Mouse (Mus musculus): ENCODE data around the gene Erbb4. TPM values are rescaled to one million over a fixed set of nuclear protein-coding genes. Genes with fewer than 3 reads are reported as not detected.

The Erbb4 gene
- polyA plus RNA-seq, 1 experiment: 0.26 TPM

DNA sequence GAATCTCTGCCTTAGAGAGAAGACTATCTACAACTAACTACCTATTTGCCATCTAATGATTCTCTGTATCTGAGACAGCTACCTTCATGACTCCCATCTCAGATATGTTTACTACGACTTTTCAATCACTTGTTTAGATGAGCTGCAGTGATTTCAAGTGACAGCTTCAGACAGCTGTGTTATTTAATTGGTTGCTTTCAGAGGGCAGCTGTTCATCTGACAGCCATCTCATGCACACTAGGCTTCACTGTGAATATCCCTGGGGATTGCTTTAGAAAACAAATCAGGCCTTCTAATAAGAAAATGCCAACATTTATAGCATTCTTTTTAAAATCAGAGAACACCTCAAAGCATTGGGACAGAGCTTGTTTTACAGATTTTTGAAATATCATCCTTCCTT is 952.6 kb downstream of the Erbb4 start:
- H3K4me3 ChIP-seq (replicated peaks; ENCODE audit: extremely low read depth, low read depth, low read length): no peak overlapping the region
- WGBS: 42% methylated on average over 1 of the region's 1 CpGs
- DNase-seq: no peak
- no peak for TF ChIP-seq CTCF (IDR thresholded peaks at IDR 0.05; ENCODE audit: insufficient read depth, low read length)
- no peak for TF ChIP-seq POLR2A (IDR thresholded peaks at IDR 0.05; ENCODE audit: borderline replicate concordance, extremely low read depth, low read depth, low read length)
- H3K4me1 ChIP-seq (ENCODE audit: control insufficient read depth, insufficient read depth, low read length): no peaks in the 10 kb centered on the region

- no peak overlapping the region for H3K4me3 ChIP-seq (replicated peaks; ENCODE audit: extremely low read depth, low read depth, low read length)
- WGBS: 76% methylated on average over 2 of the region's 2 CpGs
- no peaks in the 10 kb centered on the region for H3K4me1 ChIP-seq (ENCODE audit: control insufficient read depth, insufficient read depth, low read length)
- DNase-seq: no peak
- TF ChIP-seq POLR2A (IDR thresholded peaks at IDR 0.05; ENCODE audit: borderline replicate concordance, extremely low read depth, low read depth, low read length) (no peak), CTCF (IDR thresholded peaks at IDR 0.05; ENCODE audit: insufficient read depth, low read length) (no peak)
These were observed 957.3 kb downstream of the Erbb4 start for GRCm38 (mm10) chr1:68150572-68150971.

- DNase-seq: no peak
- WGBS: 73% methylated on average over 7 of the region's 7 CpGs
- H3K4me3 ChIP-seq (replicated peaks; ENCODE audit: extremely low read depth, low read depth, low read length): no peak overlapping the region
- TF ChIP-seq CTCF (IDR thresholded peaks at IDR 0.05; ENCODE audit: insufficient read depth, low read length): no peak
- no peaks in the 10 kb centered on the region for H3K4me1 ChIP-seq (ENCODE audit: control insufficient read depth, insufficient read depth, low read length)
These were observed 965.1 kb downstream of the Erbb4 start for GRCm38 (mm10) chr1:68142562-68143350.

- TF ChIP-seq CTCF (IDR thresholded peaks at IDR 0.05; ENCODE audit: insufficient read depth, low read length): no peak
- no peak for TF ChIP-seq POLR2A (IDR thresholded peaks at IDR 0.05; ENCODE audit: borderline replicate concordance, extremely low read depth, low read depth, low read length)
- Histone ChIP-seq H3K4me1 (ENCODE audit: control insufficient read depth, insufficient read depth, low read length) (no peaks in the 10 kb centered on the region), H3K4me3 (replicated peaks; ENCODE audit: extremely low read depth, low read depth, low read length) (no peak overlapping the region)
- DNase-seq: no peak
These were observed 972.9 kb downstream of the Erbb4 start for GRCm38 (mm10) chr1:68134943-68135342.

GRCm38 (mm10) chr1:68134450-68134849 is 973.4 kb downstream of the Erbb4 start:
- H3K4me3 ChIP-seq (replicated peaks; ENCODE audit: extremely low read depth, low read depth, low read length): no peak overlapping the region
- 61% methylated on average over 2 of the region's 2 CpGs for WGBS
- no peaks in the 10 kb centered on the region for H3K4me1 ChIP-seq (ENCODE audit: control insufficient read depth, insufficient read depth, low read length)
- no peak for TF ChIP-seq POLR2A (IDR thresholded peaks at IDR 0.05; ENCODE audit: borderline replicate concordance, extremely low read depth, low read depth, low read length)
- DNase-seq: no peak

- DNase-seq: no peak
- no peak for TF ChIP-seq POLR2A (IDR thresholded peaks at IDR 0.05; ENCODE audit: borderline replicate concordance, extremely low read depth, low read depth, low read length)
- TF ChIP-seq CTCF (IDR thresholded peaks at IDR 0.05; ENCODE audit: insufficient read depth, low read length): no peak
- Histone ChIP-seq H3K4me3 (replicated peaks; ENCODE audit: extremely low read depth, low read depth, low read length) (no peak overlapping the region), H3K4me1 (ENCODE audit: control insufficient read depth, insufficient read depth, low read length) (no peaks in the 10 kb centered on the region)
- WGBS: 79% methylated on average over 2 of the region's 2 CpGs
These were observed 984.3 kb downstream of the Erbb4 start for GRCm38 (mm10) chr1:68123541-68123940.

GRCm38 (mm10) chr1:68120364-68120763 is 987.5 kb downstream of the Erbb4 start:
- no peaks in the 10 kb centered on the region for H3K4me1 ChIP-seq (ENCODE audit: control insufficient read depth, insufficient read depth, low read length)
- no peak for DNase-seq
- no peak for TF ChIP-seq CTCF (IDR thresholded peaks at IDR 0.05; ENCODE audit: insufficient read depth, low read length)
- no peak for TF ChIP-seq POLR2A (IDR thresholded peaks at IDR 0.05; ENCODE audit: borderline replicate concordance, extremely low read depth, low read depth, low read length)
- H3K4me3 ChIP-seq (replicated peaks; ENCODE audit: extremely low read depth, low read depth, low read length): no peak overlapping the region
- WGBS: 63% methylated on average over 7 of the region's 7 CpGs

DNA sequence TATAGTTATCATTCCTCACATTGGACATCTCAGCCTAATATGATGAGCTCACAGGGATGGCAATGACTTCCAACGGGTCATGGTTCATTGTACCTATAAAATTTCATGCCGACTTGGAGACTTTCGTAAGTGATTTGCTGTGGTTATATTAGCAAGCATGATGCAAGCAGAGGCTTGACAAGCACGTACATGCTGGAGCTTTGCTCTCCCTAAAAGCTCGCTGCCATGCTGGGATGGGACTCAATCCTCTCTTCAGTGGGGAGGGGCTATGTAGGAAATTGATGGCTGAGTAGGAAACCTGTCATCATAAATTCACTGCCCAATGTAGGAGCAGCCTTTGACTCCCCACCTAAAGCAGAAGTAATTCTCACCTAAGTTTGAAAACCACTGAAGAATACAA is 992.1 kb downstream of the Erbb4 start:
- Histone ChIP-seq H3K4me3 (replicated peaks; ENCODE audit: extremely low read depth, low read depth, low read length) (no peak overlapping the region), H3K4me1 (ENCODE audit: control insufficient read depth, insufficient read depth, low read length) (no peaks in the 10 kb centered on the region)
- TF ChIP-seq CTCF (IDR thresholded peaks at IDR 0.05; ENCODE audit: insufficient read depth, low read length) (no peak), POLR2A (IDR thresholded peaks at IDR 0.05; ENCODE audit: borderline replicate concordance, extremely low read depth, low read depth, low read length) (no peak)
- DNase-seq: no peak
- 76% methylated on average over 5 of the region's 5 CpGs for WGBS

DNA sequence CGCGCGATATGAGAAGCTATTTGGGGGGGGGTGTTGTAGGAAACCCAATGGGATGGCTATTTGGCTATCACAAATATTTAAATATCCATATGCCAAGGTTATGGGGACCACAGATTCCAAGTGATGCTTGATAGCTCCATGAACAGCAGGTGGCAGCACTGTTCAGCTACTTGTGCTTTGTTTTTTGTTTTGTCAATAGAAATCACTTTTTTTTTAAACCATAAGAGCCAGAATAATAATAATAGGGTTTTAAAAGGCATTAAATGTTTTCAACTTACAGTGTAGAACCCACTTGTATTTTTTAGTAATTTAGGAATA is 1001.4 kb downstream of the Erbb4 start:
- H3K4me3 ChIP-seq (replicated peaks; ENCODE audit: extremely low read depth, low read depth, low read length): no peak overlapping the region
- 0 out of 2 replicates have a peak, but pooled peaks have one; percentile 3 for TF ChIP-seq CTCF (IDR thresholded peaks at IDR 0.05; ENCODE audit: insufficient read depth, low read length)
- no peak for TF ChIP-seq POLR2A (IDR thresholded peaks at IDR 0.05; ENCODE audit: borderline replicate concordance, extremely low read depth, low read depth, low read length)
- H3K4me1 ChIP-seq (ENCODE audit: control insufficient read depth, insufficient read depth, low read length): no peaks in the 10 kb centered on the region
- DNase-seq: peak; percentile 7
- 77% methylated on average over 3 of the region's 3 CpGs for WGBS

DNA sequence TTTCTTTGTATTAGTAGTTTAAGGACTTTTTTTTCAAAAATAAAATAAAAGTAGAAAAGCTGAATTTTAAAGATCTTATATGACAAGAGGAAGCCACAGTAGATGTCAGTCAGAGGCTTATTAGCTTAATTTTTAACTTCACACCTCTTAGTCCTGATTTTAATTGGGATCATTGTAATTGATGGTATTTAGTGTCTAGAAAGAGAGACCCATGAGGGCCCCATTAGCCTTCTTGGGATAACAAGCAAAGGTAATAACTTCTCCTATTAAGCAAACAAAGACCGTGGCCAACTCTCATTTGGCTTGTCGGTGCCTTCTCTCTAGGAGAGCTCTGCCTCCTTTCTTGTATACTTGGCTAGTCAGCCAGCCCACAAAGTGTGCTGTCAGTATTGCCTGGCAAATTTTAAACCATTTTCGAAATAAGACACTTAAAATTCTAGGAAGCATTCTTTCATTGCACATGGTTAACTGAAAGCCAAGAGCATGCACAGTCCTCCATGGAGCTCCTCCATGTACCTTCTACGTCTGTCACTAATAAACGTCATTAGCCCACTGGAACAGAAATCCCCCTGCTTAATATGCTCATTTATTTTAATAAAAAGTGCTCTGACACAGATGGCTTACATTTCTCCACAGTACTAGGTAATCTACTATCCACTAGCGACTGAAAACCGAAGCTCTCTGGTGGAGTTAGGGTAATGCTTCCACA is 1001.9 kb downstream of the Erbb4 start:
- TF ChIP-seq CTCF (IDR thresholded peaks at IDR 0.05; ENCODE audit: insufficient read depth, low read length): no peak
- TF ChIP-seq POLR2A (IDR thresholded peaks at IDR 0.05; ENCODE audit: borderline replicate concordance, extremely low read depth, low read depth, low read length): no peak
- WGBS: 62% methylated on average over 7 of the region's 7 CpGs
- DNase-seq: no peak
- Histone ChIP-seq H3K4me3 (replicated peaks; ENCODE audit: extremely low read depth, low read depth, low read length) (no peak overlapping the region), H3K4me1 (ENCODE audit: control insufficient read depth, insufficient read depth, low read length) (no peaks in the 10 kb centered on the region)
